Mouse (Mus musculus) bone marrow, adult 2 months (tissue): ENCODE data around the gene Itga4. TPM values are rescaled to one million over a fixed set of nuclear protein-coding genes. Genes with fewer than 3 reads are reported as not detected.

Source experiments
- H3K27ac ChIP-seq: fragments of 200-500 bp; 2 replicates; pipeline ENCODE4 v1.5.1; 2012; ENCODE audit warnings: low read depth, mild to moderate bottlenecking, control low read depth, inconsistent platforms, low read length; ENCODE audit not compliant: control insufficient read depth, poor library complexity, insufficient read depth
- H3K4me1 ChIP-seq: fragments of 200-500 bp; 2 replicates; pipeline ENCODE4 v1.6.1; 2011; ENCODE audit warnings: low read length; ENCODE audit not compliant: control insufficient read depth, insufficient read depth
- H3K4me3 ChIP-seq: fragments of 200-500 bp; replicated peaks from 2 replicates; pipeline ENCODE3; 2011; ENCODE audit warnings: mild to moderate bottlenecking, low read depth, low read length, control low read depth; ENCODE audit not compliant: control insufficient read depth
- CTCF ChIP-seq: fragments of 200-500 bp; IDR thresholded peaks from 2 replicates; pipeline ENCODE4 v1.5.1; 2011; ENCODE audit warnings: low read length, control low read depth; ENCODE audit not compliant: control insufficient read depth, insufficient read depth
- POLR2A ChIP-seq: fragments of 200-500 bp; IDR thresholded peaks from 2 replicates; pipeline ENCODE4 v1.6.1; 2011; ENCODE audit warnings: low read depth, mild to moderate bottlenecking, control low read depth, low read length, borderline replicate concordance; ENCODE audit not compliant: control insufficient read depth
- WGBS: fragments of 180-500 bp; shearing (Covaris S2); methylation state at CpG from one replicate; pipeline ENCODE4 v1.1.7; 2018; 5-methylcytosine and 5-hydroxymethylcytosine counted together
- polyA plus RNA-seq: library from polyadenylated mRNA; stranded (reverse); fragments of >200 nt; gene quantifications from 2 replicates; pipeline ENCODE4 v1.2.4, GENCODE M21; 2011; ENCODE audit warnings: low replicate concordance; ENCODE audit not compliant: missing spikeins, insufficient read depth, insufficient read length

Itga4 gene
- polyA plus RNA-seq, 1 experiment, result 20.3 TPM

DNA sequence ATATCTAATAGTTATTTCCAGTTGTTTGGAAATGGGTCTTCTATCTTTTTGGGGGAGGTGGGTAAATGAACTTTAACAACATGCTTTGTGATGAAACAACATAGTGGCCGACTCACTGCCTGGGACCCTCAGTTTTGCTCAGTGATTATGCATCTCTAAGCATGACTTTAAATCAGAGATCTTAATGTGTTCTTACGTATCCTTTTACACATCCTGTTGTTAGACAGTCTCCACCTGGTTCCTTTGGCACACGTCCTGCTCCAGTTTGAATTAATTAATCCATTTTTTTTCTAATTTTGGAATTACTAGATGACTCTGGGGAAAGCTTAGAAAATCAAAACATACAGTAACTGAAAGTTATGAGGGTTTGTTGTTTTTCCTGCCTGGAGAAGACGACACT, 57.3 kb downstream of the Itga4 start:
- Histone ChIP-seq H3K27ac (no peak overlapping the region), H3K4me3 (no peak overlapping the region), H3K4me1 (no peaks in the 10 kb centered on the region)
- 88% methylated on average over 4 of the region's 4 CpGs for WGBS
- TF ChIP-seq CTCF (no peak), POLR2A (no peak)

DNA sequence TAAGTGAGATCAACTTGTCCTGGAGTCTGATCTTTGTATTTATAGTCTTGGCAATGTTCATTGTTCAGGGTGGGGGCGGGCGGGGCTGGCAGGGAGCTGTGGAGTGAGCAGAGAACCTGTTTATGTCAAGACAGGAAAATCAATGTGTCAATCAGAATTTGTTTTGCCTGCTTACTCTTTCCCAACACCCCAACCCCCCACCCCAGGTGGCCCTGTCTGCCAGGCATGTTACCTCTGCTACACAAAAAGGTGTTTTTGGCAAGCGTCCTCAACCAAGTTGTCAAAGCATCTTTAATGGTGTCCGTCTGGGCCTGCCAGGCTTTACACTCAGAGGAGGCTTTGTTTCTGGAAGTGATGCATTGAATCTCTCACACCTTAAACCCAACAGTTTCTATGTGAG, 59.9 kb downstream of the Itga4 start:
- TF ChIP-seq CTCF (no peak), POLR2A (no peak)
- Histone ChIP-seq H3K4me1 (no peaks in the 10 kb centered on the region), H3K4me3 (no peak overlapping the region), H3K27ac (no peak overlapping the region)
- WGBS, result 94% methylated on average over 4 of the region's 4 CpGs

DNA sequence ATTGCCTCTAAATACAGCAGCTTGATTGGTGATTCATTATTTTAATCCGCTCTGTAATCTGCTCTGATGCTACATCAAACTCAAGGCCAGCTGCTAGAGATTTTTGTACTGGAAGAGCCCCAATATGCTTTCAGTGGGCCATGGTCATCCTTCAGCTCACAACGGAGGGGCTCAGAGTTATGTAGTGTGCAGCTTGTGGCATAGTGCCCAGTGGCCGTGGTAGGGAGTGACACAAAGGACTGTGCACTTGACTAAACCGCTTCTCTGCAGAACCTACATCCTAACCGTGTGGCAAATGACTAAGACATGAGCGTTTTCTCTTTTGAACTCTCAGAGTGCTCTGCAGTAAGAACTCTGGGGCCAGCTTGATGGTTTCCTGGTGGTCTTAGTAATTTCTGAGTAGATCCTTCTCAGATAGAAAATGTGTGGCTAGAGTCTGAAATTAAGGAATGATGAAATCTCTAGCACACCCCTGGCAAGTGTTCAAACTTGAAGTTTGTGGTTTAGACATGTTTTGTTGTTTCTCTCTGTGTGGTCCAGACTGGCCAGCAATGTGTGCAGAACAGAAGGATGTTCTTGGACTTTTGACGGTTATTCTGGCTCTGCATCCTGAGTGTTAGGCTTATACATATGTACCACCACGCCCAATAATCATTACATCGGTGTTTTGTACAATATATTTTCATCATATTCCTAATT, 61.1 kb downstream of the Itga4 start:
- no peak overlapping the region for H3K4me3 ChIP-seq
- no peaks in the 10 kb centered on the region for H3K4me1 ChIP-seq
- TF ChIP-seq CTCF (no peak), POLR2A (no peak)
- no peak overlapping the region for H3K27ac ChIP-seq
- WGBS, result 70% methylated on average over 9 of the region's 9 CpGs

DNA sequence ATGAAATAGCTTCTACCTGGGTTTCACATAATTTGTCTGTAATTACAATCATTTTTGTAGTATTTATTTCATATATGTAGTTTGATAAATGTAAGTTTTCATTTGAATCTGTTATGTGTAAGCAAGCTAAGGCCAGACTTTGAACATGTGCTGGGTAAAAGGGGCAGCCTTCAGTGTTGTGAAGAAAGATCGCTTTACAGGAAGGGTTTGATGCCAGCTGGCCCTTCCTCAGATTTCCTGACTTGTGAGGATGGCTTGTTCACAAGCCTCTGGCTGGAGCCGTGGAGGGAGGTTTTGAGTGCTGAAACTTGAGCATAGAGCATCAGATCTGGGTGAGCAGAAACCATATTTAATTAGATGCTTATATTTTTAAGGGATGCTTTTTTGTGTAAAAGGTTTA, 72.9 kb downstream of the Itga4 start:
- no peak overlapping the region for H3K27ac ChIP-seq
- 91% methylated on average over 2 of the region's 2 CpGs for WGBS
- H3K4me1 ChIP-seq, result no peaks in the 10 kb centered on the region
- H3K4me3 ChIP-seq, result no peak overlapping the region
- TF ChIP-seq CTCF, result no peak

DNA sequence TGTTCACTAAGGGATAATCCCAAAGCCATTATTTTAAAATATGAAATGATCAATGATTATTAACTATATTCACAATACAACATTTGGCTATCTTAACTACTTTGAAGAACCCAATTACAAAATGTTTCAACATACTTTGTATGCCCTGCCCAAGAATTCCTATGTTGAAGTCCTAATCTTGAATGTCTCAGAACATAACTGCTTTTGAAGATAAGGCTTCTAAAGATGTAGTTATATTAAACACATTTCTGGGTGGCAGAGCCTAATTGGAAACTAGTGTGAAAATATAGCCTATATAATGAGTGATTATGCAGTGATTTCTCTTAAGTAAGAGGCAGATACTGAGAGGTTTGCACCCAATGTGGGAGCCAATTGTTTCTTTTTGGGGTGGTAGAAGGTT, 79.4 kb downstream of the Itga4 start:
- Histone ChIP-seq H3K27ac (no peak overlapping the region), H3K4me3 (no peak overlapping the region)
- no peak for TF ChIP-seq POLR2A
- no peak for TF ChIP-seq CTCF

DNA sequence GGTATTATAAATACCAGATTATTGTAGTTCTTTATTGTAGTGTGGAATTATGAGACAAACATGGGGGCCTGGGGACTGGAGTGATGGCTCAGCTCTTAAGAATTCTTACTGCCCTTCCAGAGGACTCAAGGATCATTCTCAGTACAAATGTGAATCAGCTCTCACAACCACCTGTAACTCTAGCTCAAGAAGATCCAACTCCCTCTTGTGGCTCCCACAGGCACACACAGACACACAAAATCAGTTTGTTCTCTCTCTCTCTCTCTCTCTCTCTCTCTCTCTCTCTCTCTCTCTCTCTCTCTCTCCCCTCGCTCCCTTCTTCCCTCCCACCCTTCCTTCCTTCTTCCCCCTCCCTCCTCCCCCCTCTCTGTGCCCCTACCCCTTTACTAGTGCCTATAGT, 80.9 kb downstream of the Itga4 start:
- 90% methylated on average over 1 of the region's 1 CpGs for WGBS
- no peaks in the 10 kb centered on the region for H3K4me1 ChIP-seq
- no peak overlapping the region for H3K4me3 ChIP-seq
- TF ChIP-seq CTCF (no peak), POLR2A (no peak)
- no peak overlapping the region for H3K27ac ChIP-seq

More for the DNA sequence above, 79.4 kb downstream of the Itga4 start:
- no peaks in the 10 kb centered on the region for H3K4me1 ChIP-seq

DNA sequence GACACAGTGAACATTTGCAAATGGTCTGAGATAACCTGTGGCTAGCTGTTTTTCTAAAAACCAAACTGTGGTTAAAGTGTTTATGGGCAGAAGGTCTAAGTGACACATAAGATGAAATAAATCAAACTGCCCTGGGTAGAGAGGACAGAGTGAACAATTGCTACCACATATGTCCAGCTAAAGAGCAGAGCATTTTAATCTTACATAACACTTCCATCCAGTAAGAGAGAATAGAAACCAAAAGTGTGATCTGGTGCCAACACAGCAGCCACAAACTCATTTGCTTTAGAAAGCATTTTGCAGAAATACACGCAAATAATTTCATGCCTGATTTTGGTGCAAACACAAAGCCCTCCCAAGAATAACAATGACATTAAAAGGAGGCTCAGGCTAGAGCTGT, 83.8 kb downstream of the Itga4 start:
- H3K4me1 ChIP-seq, result no peaks in the 10 kb centered on the region
- WGBS, result 12% methylated on average over 1 of the region's 1 CpGs
- no peak overlapping the region for H3K27ac ChIP-seq
- TF ChIP-seq POLR2A (no peak), CTCF (no peak)
- no peak overlapping the region for H3K4me3 ChIP-seq

DNA sequence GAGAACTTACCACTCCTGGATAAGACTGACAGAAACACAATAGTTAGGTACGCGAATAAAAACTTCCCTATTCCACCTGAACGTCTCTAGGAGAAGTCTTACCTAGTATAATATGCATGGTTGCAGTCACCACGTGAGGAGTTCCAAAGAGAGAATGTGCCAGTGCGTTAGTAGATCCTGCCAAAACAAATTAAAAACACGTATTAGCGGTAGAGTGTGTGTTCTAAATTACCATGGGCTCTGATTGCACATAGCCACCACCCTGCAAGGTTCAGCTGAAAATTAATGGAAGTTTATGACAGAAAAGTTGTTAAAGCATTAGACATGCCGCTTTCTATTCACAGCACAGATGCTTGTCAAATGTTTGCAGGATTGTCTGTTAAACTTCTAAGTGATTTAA, 87.9 kb downstream of the Itga4 start:
- H3K4me1 ChIP-seq, result no peaks in the 10 kb centered on the region
- WGBS, result 83% methylated on average over 8 of the region's 8 CpGs
- H3K4me3 ChIP-seq, result no peak overlapping the region
- TF ChIP-seq CTCF (no peak), POLR2A (no peak)
- H3K27ac ChIP-seq, result no peak overlapping the region

DNA sequence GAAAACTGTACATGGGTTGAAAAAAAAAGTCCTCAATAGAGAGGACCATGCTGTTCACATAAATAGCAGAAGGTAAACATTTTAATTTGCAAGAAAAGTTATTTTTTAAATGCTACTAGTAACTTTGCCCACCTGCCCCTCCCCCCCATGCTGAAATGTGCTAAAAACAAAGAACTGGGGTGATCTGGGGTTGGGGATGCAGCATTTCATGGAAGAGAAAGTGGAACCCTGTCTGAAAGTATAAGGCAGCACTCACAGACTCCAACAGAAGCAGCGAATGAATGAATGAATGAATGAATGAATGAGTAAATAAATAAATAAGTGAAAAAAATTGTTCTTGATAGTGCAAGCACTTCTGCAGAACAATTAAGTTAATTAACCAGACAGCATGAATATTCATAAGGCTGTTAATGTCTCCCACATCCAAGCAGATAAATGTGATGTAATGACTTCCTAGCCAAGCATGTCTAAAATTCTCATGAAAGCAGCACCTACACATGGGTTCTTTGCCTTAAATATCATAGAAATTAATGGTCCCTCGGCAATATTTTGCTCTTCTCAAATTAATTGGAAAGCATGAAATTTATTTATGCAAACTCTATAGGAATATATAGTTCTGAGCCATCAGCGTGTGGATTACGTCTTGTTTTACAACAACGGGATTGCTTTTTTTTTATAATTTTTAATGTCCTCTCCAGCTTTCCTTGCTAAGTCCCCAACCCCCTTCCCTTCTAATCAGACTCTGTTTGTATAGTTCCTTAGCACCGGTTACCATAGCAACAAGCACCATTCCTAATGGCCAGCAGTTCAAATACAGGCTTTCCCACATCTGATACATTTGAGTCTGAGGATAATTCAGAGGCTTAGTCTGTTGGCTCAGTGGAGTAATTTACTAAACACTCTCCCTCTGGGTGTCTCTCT, 96.2 kb downstream of the Itga4 start:
- no peak overlapping the region for H3K4me3 ChIP-seq
- H3K4me1 ChIP-seq, result no peaks in the 10 kb centered on the region
- WGBS, result 85% methylated on average over 6 of the region's 6 CpGs
- TF ChIP-seq POLR2A (no peak), CTCF (no peak)
- H3K27ac ChIP-seq, result no peak overlapping the region
